Mouse (Mus musculus) G1E-ER4 (cell line): ENCODE results near the gene Olfr320. TPM values are rescaled to one million over a fixed set of nuclear protein-coding genes. Genes with fewer than 3 reads are reported as not detected.

Experiments
- GATA1 ChIP-seq: IDR thresholded peaks from one replicate; pipeline ENCODE4 v1.8.0; 2012; ENCODE audit warnings: low read length, inconsistent platforms
- polyA plus RNA-seq: library from polyadenylated mRNA; stranded (reverse); fragments of >175 nt; gene quantifications from 2 replicates; pipeline ENCODE4 v1.2.3, GENCODE M21; 2012

The Olfr320 gene
- polyA plus RNA-seq, 1 experiment: not detected

DNA sequence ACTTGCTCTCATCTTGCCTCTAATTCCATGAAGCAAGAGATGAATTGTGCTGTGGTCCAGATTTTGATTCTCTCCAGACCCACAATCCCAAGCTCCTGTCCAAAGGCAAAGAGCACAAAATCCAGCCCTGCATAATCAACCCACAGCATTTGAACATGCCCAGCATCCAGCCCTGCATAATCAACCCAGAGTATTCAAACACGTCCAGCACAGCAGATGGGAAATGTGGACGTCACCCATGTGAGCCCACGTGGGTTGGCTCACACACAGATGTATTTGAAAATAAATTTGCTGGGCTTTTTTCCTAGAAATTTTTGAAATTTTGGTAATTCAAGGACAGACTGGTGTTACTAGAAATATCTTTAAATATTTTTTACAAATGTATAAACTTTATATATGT lies 52.5 kb downstream of the Olfr320 start:
- no peak for TF ChIP-seq GATA1

Other genes starting within 250 kb of the Olfr320 start
- not detected in 2 replicates for gene Gm12253, start 248.5 kb upstream of the Olfr320 start, polyA plus RNA-seq
- gene Lypd9, start 228.2 kb upstream of the Olfr320 start, polyA plus RNA-seq: not detected in 2 replicates
- not detected in 2 replicates for gene Olfr30, start 218.8 kb upstream of the Olfr320 start, polyA plus RNA-seq
- not detected in 2 replicates for gene Olfr332, start 188.5 kb upstream of the Olfr320 start, polyA plus RNA-seq
- not detected in 2 replicates for gene Olfr331, start 178.5 kb upstream of the Olfr320 start, polyA plus RNA-seq
- not detected in 2 replicates for gene Olfr330, start 146.3 kb upstream of the Olfr320 start, polyA plus RNA-seq
- gene Olfr329-ps, start 134.7 kb upstream of the Olfr320 start, polyA plus RNA-seq: not detected in 2 replicates
- not detected in 2 replicates for gene Olfr328, start 125.5 kb upstream of the Olfr320 start, polyA plus RNA-seq
- gene Olfr224, start 110.5 kb upstream of the Olfr320 start, polyA plus RNA-seq: not detected in 2 replicates
- gene Olfr325, start 103.4 kb upstream of the Olfr320 start, polyA plus RNA-seq: not detected in 2 replicates
- gene Olfr324, start 86.0 kb upstream of the Olfr320 start, polyA plus RNA-seq: not detected in 2 replicates
- gene 2210407C18Rik, start 65.0 kb upstream of the Olfr320 start, polyA plus RNA-seq: not detected in 2 replicates
- gene Olfr323, start 50.6 kb upstream of the Olfr320 start, polyA plus RNA-seq: not detected in 2 replicates
- not detected in 2 replicates for gene Trim58, start 40.6 kb upstream of the Olfr320 start, polyA plus RNA-seq
- not detected in 2 replicates for gene Olfr322, start 22.3 kb upstream of the Olfr320 start, polyA plus RNA-seq
- not detected in 2 replicates for gene Olfr319, start 18.1 kb downstream of the Olfr320 start, polyA plus RNA-seq
- not detected in 2 replicates for gene Olfr318, start 42.9 kb downstream of the Olfr320 start, polyA plus RNA-seq
- not detected in 2 replicates for gene Olfr317, start 58.1 kb downstream of the Olfr320 start, polyA plus RNA-seq
- gene Olfr316, start 71.6 kb downstream of the Olfr320 start, polyA plus RNA-seq: not detected in 2 replicates
- gene Olfr315, start 92.1 kb downstream of the Olfr320 start, polyA plus RNA-seq: not detected in 2 replicates
- gene Olfr314, start 101.9 kb downstream of the Olfr320 start, polyA plus RNA-seq: not detected in 2 replicates
- gene Fam183b, start 120.9 kb downstream of the Olfr320 start, polyA plus RNA-seq: not detected in 2 replicates
- not detected in 2 replicates for gene Olfr313, start 133.9 kb downstream of the Olfr320 start, polyA plus RNA-seq
- gene Olfr312, start 148.1 kb downstream of the Olfr320 start, polyA plus RNA-seq: not detected in 2 replicates
- gene Olfr311, start 158.2 kb downstream of the Olfr320 start, polyA plus RNA-seq: not detected in 2 replicates
- 0.12 and 0.42 TPM in 2 replicates for gene Gm12258, start 166.1 kb downstream of the Olfr320 start, polyA plus RNA-seq
- gene 2810021J22Rik, start 186.1 kb downstream of the Olfr320 start, polyA plus RNA-seq: 0.02 TPM in 1 of 2 replicates, not detected in the other
- 1.1 and 1.5 TPM in 2 replicates for gene Zfp39, start 223.1 kb downstream of the Olfr320 start, polyA plus RNA-seq
- not detected in 2 replicates for gene Btnl10, start 236.8 kb downstream of the Olfr320 start, polyA plus RNA-seq